Mouse (Mus musculus) C2C12 (cell line): ENCODE data around the gene Tmc5.

Experiments used
- CEBPB ChIP-seq: IDR thresholded peaks from one replicate; pipeline ENCODE4 v1.6.1; 2011; ENCODE audit warnings: low read depth, mild to moderate bottlenecking, control low read depth, moderate library complexity
- CTCF ChIP-seq: IDR thresholded peaks from one replicate; pipeline ENCODE4 v1.5.1; 2011; ENCODE audit not compliant: control insufficient read depth, insufficient read depth, insufficient read length
- MAX ChIP-seq: IDR thresholded peaks from one replicate; pipeline ENCODE4 v1.6.1; 2011; ENCODE audit warnings: mild to moderate bottlenecking, control low read depth
- MYOG ChIP-seq: IDR thresholded peaks from one replicate; pipeline ENCODE4 v1.6.1; 2011; ENCODE audit not compliant: control insufficient read depth, insufficient read length; ENCODE audit errors: extremely low read depth
- USF1 ChIP-seq: IDR thresholded peaks from one replicate; pipeline ENCODE4 v1.6.1; 2011; ENCODE audit warnings: low read depth, mild to moderate bottlenecking, control low read depth, moderate library complexity

- TF ChIP-seq CTCF: no peak
- no peak for TF ChIP-seq USF1
- TF ChIP-seq MYOG: no peak
- TF ChIP-seq MAX: no peak
- no peak for TF ChIP-seq CEBPB
Observed at GRCm38 (mm10) chr7:118597201-118597600, at the start of gene Tmc5.
